Mouse (Mus musculus) frontal cortex, adult 2 months (tissue): ENCODE measurements around the gene Tnfsf9. TPM values are rescaled to one million over a fixed set of nuclear protein-coding genes. Genes with fewer than 3 reads are reported as not detected.

Experiments
- DNase-seq, 2 experiments: peaks; one replicate each; pipeline ENCODE4 v3.0.0; 2022; ENCODE audit warnings: low spot score in 1 of 2; ENCODE audit errors: extremely low spot score in 1 of 2
- polyA plus RNA-seq: library from polyadenylated mRNA; depleted of rRNA; stranded (reverse); fragments of >200 nt; gene quantifications from 2 replicates; pipeline ENCODE4 v1.2.3, GENCODE M21; 2012

Tnfsf9 gene
- polyA plus RNA-seq, 1 experiment = 1.6 TPM

DNA sequence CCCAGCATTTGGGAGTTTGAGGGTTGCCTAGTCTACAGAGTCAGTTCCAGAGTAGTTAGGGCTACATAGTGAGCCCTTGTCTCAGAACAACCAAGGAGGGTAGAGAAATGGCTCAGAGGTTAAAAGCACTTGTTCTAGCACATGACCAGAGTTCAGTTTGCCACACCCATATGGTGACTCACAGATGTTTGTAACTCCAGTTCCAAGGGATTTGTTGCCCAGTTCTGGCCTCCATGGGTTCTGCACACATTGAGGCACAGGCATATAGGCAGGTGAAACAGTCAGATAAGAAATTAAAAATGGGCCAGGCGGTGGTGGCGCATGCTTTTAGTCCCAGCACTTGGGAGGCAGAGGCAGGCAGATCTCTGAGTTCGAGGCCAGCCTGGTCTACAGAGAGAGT is 10.9 kb upstream of the Tnfsf9 start:
- no peak for DNase-seq

DNA sequence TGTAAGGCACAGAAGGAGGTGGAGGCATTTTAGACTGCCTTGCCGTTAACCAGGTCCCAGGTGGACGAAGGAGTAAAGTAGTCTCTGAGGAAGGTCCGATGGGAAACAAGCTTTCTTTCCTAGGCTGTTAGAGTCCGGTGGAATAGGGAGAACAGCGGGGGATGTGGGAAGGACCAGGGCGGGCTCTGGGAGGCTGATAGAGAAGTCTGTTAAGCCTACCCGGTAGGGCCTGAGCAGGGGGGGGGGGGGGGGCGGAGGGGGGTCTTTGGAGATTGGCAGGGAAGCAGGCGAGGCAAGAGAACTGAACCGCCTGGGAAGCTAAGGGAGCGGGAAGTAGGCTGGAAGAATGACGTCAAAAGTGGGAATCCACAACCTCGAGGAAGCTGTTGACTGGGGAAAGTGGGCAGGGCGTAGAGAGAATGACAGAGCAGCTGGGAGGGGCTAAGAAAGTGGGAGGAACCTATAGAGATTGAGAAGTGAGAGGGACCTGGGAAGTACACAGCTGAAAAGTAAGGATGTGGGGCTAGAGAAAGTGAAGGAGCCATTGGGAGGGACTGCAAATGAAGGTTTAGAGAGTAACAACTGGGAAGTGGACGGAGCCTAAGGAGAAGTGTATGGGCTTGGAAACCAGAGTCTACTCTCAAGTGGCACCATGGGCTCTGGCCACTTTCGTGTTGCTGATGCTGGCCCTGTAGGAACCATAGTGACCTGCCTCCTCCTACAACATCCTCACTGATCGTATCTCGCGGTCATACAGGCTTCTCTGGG is 9.1 kb upstream of the Tnfsf9 start:
- DNase-seq = peak in 1 of 2 experiments; percentile 46

DNA sequence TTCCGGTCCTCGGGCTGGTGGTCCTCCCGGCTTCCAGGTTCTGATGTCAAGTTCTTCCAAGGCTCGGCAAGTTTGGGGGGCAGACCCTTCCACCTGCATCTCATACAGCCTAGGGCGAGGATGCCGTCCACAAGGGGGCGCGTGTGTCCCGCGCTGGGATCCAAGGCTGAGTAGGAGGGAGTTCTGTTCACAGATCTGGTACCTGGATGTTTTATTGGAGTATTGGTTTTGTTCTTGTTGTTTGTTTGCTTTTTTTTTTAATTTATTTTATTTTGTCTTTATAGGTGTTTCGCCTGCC is 8.6 kb upstream of the Tnfsf9 start:
- peak; percentile 63 to 90 for DNase-seq

DNA sequence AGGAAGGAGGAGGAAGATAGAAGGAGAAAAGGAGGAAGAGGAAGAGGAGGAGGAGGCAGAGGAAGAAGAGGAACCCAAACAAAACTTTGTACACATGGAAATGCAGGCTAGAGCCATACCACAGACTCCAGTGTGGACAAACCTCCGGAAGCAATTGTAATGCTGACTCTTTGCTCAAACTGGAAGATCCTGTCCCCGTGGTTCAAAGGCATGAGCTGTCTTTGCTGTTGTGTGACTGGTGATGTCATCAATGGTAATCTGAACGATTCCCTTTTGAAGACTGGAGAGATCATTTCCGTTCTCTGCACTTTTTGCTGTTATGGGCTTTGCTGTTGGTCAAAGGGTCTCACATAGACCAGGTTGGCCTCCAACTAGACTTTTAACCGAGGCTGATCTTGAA is 6.8 kb upstream of the Tnfsf9 start:
- DNase-seq = no peak

DNA sequence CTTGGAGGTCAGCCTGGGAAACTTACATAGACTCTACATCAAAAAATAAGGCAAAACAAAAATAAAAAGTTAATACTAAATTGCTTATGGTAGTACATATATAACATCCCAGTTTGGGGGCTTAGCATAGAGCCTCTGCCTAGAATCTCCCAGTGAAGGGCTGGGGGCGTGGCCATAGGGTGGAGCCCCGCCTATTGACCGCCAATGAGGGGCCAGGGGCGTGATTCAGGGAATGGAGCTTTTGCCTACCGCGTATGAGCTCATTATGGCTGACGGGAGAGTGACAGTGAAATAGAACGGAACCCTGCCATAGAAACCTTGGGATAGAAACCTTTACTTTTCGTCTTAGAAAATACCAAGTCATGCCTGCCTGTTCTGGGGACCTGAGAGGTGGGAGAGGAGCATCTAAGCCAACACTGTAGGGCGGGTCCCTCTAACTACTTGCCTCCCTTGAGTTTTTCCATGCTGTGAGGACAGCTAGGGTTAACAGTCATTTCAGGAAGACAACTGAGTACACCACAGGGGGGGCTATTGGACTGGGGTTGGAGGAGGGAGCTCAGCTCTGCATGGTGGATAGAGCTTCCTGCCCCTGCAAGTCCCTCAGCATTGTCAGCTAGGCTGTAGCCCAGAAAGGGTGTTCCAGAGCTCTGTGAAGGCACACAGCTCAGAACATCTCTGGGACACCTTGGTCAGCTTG is 5.3 kb upstream of the Tnfsf9 start:
- no peak for DNase-seq

DNA sequence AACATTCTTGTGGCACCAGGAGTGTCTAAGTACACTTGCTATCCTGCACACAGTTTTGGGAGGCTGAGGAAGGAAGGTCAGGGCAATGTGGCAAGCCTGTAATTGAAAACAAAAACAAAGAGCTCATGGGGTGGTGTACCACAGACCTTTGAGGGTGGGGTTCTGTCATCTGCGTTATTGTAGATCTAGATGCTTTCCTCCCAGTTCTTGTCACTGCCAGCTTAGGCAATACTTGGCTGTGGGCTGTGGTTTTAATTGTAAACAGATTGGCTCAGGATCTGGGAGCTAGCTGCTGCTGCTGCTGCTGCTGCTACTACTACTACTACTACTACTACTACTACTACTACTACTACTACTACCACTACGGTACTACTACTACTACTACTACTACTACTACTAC is 2.8 kb upstream of the Tnfsf9 start:
- DNase-seq = no peak

DNA sequence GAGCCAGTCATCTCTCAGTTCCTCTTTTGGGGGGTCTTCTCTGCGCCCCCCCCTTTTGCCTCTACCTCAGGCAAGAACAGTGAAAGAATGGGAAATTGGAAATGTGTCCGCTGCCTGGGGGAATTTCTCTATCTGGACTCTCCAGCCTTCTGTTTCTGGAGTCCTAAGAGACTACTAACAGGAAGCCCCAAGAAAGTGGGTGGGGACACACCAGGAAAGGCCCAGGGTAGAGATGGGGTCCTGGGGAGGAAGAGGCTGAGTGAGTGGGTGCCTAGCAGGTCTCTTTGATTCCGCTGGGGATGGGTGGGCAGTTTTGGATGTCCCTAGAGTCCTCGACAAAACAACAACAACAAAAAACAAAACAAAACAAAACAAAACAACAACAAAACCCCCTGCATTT is 629 bp upstream of the Tnfsf9 start:
- DNase-seq = no peak

DNA sequence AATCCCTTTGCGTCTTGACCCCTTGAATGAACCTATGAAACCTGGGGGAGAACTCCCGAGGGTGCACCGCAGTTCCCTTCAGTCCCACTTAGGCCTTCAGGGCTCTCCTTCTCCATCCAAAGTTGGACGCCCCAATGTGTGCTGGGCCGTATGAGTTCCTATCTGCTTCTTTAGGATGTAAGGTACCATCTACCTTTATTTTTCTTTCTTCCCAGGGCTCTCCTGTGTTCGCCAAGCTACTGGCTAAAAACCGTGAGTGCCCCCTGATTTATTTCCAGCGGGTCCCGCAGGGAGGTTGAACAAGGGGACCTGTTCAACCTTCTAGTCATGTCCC is 877 bp downstream of the Tnfsf9 start:
- no peak for DNase-seq

DNA sequence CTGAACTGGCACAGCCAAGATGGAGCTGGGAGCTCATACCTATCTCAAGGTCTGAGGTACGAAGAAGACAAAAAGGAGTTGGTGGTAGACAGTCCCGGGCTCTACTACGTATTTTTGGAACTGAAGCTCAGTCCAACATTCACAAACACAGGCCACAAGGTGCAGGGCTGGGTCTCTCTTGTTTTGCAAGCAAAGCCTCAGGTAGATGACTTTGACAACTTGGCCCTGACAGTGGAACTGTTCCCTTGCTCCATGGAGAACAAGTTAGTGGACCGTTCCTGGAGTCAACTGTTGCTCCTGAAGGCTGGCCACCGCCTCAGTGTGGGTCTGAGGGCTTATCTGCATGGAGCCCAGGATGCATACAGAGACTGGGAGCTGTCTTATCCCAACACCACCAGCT is 1.9 kb downstream of the Tnfsf9 start:
- DNase-seq = no peak

DNA sequence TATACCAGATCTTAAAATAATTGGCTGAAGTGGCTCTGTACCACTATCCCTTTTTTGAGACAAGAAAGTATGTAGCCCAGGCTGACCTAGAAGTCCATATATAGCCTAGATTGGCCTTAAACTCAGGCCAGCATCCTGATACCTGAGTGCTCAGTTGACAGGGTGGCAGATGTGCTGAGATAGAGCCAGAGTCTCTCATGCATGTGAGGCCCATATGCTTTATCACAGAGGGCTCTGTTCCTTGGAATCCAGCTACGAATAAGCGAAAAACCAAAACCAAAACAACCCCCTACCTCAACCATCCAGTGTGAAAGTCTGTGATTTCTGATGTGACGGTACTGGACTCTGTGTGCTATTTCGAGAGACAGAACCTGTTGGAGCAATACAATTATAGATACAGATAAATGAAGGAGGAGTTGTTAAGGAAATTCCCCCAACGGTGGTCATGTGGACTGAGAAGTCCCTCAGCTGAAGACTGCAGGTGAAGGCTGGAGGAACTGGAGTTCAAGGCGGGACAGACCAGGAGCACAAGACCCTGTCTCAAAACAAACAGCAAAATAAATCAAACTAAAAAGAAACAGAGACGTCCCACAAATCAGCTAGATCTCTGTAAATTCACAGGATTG is 3.0 kb downstream of the Tnfsf9 start:
- DNase-seq = no peak

DNA sequence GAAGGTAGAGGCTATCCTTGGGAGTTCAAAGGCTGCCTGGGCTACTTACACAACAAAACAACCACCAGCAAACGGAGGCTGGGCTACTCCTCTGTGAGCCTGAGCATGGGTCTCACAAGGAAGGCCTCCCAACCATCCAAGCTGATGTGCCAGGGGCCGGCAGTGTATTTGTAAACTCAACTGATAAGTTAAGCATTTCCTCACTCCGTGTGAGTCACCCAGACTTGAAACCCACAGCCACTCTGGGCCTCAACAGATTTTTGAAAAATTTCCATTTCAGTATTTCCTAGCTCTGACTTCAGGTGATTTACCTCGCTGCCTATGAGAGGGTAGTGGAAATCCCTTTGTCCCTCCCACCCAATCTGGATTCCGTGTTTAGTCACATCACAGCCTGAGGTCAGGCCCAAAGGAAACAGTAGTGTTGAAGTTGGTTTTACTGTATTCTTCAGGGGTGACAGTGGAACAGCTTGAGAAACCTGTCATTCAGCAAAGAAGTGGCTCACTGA is 3.6 kb downstream of the Tnfsf9 start:
- no peak for DNase-seq

DNA sequence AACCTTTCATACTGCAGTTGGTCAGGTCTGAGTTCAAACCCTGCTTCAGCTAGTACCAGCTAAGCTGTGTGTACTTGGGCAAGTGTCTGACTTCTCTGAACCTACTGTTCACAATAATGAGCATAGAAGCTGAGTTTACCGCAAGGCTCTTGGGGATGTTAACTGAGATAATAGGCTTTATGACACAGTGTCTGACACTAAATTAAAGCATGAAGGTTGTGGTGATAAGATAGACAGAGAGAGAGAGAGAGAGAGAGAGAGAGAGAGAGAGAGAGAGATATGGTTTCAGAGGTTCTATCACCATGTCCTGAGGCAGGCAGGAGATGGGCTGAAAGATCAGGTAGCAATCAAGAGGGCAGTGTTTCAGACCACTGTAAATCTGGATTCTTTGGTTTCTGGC is 4.9 kb downstream of the Tnfsf9 start:
- DNase-seq = no peak

DNA sequence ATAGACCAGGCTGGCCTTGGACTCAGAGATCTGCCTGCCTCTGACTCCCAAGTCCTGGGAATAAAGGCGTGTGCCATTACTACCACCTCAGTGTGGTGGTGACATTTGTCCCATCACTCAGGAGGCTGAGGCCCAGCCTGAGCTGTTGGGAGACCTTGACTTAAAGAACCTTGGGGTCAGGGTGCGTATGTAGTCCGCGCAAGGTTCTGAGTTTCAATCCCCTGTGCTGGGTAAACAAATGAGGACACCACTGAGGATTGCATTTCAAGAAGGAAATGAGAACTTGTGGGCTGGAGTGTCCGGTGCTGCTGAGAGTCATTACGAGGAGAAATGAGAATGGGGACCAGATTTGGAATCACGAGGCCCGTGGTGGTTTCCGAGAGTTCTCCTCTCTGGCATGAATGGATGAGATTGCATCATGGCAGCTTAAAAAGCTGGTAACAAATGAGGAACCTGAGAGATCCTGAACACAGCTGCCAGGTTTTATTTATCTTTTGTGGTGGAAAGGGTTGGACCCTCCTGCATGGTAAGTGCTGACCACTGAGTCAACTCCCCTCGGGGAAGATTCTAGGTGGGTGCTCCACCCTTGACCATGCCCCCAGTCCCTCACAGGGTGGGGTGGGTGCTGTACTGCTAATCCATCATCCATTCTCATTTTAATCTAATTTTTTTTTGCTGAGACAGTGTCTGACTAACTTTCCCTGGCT is 7.8 kb downstream of the Tnfsf9 start:
- DNase-seq = no peak

DNA sequence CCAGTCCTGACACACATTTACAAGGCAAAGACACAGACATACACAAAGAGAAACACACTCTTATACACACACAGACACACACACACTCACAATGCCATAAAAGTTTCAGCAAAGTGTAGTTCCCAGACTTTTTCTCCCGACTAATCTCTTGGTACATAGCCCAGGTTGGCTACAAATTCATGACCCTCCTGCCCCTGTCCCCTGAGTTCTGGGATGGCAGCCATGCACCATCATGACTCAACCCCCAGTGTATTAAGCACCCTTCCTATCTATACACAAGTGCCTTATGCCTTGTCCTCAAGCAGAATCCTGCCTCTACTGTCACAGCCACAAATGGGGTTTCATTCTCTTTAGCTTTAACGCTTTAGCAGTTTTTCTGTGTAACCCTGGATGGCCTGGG is 11.7 kb downstream of the Tnfsf9 start:
- DNase-seq = no peak

DNA sequence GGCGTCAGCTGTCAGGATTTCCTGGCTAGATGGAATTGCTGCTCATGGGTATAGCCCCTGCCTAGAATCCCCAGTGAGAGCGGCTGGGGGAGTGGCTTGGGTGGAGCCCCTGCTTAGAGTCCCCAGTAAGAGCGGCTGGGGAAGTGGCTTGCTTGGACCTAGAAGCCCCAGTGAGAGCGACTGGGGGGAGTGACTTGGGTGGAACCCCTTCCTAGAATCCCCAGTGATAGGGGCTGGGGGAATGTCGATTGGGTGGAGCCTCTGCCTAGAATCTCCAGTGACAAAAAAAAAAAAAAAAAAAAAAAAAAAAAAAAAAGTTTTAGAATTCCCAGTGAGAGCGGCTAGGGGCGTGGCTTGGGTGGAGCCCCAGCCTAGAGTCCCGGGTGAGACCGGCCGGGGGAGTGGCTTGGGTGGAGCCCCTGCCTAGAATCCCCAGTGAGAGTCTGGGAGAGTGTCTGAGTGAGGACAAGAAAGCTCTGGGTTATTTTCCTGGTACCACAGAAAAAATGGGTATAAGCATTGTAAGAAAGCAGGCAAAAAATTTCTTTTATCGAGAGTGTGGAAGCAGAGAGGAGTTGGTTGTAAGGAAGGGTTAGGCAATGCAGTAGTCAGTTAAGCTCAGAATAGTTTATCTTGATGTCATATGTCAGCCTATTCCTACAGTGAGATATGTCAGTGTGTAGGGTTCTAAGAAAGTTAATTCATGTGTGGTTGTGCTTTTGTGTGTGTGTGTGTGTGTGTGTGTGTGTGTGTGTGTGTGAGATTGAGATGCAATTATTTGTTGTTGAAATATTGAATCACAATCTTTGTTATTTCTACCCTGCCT is 13.6 kb downstream of the Tnfsf9 start:
- no peak for DNase-seq

DNA sequence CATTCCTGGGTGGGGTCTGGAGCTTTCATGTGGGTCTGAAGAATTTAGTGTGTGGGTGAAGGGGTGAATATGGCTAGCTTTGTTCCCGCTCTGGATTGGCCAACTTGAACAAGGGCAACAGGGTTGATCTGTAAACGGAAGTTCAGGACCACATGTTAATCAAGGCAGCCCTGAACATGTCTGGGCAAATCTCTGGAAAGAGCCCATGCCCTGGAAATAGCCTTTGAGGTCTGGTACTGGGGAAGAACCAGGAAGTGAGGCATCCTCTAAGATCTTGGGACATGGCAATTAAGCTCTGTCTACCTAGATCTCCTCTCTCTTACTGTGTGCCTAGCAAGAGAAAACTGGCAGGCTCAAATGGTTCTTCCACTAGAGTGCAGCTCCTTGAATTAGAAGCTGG is 16.7 kb downstream of the Tnfsf9 start:
- DNase-seq = no peak

DNA sequence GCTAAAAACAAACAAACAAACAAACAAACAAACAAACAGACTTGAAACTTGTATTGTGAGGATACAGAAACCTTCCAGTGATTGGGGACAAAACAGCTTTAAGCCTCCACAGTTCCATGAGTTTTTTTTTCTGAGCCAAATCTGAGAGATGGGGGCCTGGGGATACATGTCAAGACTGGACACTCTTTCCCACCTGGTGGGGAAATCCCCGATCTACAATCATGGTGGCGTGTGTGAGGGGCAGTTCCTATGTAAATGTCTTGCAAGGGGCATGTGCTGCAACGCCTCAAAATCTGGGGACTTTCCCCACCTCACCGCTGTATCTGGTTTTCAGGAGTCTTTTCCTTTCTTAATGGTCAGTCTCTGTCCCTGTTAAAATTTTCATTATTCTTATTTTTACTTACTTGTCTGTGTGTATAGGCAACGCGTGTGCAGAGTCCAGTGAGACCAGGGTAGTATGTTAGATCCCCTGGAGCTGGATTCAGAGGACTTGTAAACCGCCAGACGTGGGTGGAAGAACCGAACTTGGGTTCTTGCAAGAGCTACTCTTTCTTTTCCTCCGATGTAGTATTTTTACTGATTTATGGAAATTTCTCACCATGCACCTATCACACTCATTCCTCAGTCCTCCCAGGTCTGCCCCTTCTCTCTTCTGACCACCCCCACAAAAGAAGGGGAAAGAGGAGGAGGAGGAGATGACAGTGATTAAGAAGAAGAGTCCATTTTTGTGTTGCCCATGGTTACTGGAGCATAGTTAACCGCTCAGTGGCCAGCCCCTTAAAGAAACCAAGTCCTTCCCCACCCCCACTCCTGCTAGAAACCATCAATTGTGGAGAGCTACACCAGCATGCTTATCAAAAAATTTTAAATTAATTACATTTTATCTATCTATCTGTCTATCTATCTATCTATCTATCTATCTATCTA is 18.3 kb downstream of the Tnfsf9 start:
- DNase-seq = no peak

DNA sequence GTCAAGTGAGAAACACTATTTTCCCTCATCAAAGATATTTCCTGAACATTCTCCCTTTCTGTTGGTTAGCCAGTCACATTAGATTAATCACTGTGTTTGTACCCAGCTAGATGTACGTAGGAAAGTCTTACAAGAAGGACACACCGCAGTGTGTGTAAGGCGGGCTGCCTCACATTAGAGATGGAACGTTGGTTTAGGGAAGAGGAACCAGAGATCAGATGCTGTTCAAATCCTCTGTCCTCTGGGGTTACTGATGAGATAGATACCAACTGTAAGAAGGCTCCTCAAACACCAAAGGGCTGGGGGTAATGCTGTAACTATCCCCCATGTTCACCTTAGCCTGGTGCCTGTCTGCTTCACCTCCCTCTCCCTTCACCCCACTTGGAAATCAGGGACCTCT is 19.7 kb downstream of the Tnfsf9 start:
- no peak for DNase-seq

DNA sequence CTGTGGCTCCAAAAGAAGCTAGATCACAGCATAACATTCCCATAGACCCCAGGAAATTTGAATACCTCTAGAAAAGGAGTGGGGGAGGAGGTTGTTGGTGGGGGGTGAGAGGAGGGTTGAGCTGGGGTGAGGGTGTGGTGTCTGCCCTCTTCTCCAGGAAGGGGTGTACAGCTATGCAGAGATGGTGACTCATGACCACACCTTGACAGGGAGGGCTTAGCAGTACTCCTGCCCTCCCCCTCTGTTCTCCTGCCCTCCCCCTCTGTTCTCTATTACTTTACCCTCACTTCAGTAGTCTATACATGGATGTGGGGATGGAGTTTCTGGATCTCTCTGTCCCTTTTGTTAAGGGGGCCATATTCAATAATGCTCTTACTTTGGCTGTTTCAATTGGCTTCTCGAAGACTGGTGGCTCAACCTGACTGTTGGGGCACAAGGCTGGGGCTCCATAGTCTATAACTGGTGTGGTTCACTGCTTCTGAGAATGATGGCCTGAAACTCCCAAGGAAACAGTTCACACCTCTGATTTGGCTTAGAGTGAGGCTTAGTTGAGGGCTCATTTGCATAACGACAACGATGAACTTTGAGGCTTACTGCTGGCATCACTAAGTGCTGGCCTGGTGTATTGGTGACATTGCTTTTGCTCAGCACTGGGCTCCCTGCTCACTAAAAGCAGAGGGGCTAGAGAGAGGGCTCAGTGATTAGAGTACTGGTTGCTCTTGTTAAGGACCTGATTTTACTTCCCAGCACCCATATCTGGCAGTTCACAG is 20.9 kb downstream of the Tnfsf9 start:
- DNase-seq = no peak
